Mouse (Mus musculus) monocyte, adult 2 months (primary cell): ENCODE data around the gene Zfp68.
"Not testable (repeated sequence)": the region's sequence is repeated elsewhere in the genome, so short reads cannot be mapped to it uniquely, and the experiment has no call there.

Experiments used
- DNase-seq, 2 experiments: peaks; one replicate each; pipeline ENCODE4 v3.0.0; 2022; ENCODE audit warnings: low spot score in 2 of 2, low read depth in 1 of 2

Zfp68 gene

DNA sequence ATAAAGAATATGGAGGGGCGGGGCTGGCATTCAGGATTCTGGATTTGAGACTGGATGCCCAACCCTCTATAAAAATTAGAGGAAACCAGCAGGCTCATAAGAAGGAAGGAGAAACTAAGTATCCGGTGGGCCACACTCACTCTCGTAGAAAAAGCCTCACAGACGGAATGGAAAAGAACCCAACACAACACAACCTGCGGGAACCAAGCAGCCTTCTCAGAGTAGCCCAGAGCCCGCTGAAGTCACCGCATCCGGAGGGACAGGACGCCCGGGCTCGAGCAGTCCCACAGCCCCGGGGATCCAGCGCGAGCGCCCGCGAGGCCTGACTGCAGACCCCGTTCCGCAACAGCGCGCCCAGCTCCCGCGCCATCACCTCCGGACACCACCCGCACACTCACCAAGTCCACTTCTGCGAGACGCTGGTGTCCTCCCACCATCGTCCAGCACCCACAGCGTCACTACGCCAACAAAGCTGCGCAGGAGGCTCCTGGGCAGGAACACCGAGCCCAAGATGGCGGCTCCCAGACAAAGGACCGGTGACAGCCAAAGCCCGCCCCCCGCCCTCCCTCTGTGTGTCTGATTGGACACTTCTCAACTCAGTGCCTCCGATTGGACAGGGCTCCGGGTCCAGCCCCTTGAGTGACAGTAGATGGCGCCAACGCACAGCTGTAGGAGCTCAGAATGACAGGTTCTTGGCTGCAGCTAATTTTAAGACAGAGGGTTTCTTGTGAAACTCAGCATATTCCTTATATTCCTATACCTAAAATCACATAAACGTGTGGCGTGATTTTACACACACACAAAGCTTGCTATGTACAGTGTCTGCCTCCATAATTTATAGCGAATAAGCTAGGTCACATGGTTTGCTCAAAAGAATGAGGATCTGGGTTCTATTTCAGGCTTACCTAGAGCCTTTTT is at the start of gene Zfp68:
Gene Zfp68, minus strand, starts transcription at position 551 of the 918 bp plus-strand sequence.
- DNase-seq: peak; percentile 77 to 81

DNA sequence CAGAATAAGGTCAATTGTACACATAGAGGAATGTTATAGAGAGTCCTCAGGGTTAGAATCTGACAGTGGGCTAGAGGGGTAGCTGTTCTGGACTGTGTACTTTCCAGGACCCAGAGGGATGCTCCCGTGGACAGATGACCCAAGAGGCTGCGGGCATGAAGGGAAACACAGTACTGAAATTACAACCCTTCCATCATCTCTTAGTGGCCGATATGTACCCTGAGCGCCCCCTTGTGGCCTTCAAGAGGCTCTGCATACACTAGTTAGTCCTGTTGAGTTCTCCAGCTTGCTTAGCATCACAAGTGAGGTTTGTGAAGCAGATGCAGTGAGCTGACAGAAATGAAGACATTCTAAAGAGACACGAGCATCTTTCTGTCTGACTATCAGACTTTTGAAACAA is 39.4 kb upstream of the Zfp68 start:
- DNase-seq: no peak

DNA sequence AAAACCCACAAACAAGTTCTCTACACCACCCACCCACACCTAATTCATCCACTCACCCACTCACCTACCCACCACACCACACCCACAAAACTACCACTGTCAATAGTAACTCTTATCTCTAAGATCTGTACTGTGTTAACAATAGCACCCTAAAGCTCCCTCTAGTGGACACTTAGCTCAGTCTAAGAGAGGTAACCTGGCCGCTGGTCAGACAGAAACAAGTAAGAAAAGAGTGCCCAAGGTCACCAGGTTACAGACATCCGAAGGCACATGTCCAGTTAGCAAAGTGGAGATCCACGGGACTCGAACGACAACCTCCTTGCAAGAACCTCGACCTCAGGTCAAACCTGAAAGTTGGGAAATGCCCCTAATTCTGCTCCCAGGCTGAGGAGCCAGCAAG is 38.3 kb upstream of the Zfp68 start:
- DNase-seq: peak in 1 of 2 experiments; percentile 9

DNA sequence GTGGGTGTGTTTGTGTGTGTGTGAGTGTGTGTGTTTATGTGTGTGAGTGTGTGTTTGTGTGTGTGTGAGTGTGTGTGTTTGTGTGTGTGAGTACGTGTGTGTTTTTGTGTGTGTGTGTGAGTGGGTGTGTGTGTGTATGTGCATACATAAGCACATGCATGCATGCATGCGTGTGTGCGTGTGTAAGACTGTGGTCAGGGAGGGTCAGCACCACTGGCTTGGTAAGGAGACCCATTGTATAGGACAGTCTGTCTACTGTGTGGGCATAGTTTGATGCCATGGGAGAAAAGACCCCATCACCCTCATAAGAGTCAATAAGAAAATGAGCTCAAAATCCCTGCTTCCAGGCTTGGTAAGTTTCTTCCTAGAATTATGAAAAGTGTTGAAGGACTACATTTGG is 37.8 kb upstream of the Zfp68 start:
- DNase-seq: no peak

DNA sequence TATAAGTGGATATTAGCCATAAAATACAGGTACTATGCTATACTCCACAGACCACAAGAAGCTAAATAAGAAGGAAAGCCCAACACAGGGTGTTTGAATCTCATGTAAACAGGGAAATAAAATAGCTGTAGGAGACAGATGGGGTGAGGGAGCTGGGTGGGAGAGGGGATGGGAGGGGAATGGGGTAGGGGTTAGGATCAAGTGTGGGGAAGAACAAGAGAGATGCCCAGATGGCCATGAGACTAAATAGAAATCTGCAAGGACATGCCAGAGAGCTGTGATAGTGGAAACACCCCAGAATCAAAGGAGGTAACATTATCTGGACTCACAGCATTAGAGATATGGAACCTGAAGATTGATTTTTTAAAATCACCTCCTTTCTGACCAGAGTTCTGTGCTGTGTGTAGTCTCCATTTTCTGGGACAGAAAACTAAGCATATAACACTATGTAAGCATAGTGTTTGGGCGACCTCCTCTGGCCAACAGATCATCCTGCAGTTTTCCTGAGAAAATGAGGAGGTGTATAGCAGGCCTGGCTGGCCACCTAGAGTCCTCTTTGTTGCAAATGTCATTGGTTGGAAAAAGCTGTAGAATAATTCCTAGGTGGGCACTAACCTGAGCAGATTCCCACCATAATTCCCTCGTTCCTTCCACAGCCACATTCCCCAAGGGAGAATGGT is 37.1 kb upstream of the Zfp68 start:
- no peak for DNase-seq

DNA sequence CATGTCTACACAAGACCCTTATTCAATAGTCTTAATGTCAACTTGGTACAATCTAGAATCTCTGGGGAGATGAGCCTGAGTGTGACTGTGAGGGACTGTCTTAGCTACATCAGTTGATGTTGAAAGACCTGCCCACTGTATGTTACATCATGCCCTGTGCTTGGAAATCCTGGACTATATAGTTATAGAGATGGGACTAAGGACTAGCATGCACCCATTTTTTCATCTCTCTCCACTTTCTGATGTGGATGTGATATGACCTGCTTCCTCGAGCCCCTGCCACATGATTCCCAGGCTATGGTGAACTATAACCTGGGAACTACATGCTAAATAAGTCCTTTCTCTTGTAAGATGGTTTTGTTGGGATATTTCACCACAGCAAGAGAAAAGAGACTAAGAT is 33.4 kb upstream of the Zfp68 start:
- no peak for DNase-seq

DNA sequence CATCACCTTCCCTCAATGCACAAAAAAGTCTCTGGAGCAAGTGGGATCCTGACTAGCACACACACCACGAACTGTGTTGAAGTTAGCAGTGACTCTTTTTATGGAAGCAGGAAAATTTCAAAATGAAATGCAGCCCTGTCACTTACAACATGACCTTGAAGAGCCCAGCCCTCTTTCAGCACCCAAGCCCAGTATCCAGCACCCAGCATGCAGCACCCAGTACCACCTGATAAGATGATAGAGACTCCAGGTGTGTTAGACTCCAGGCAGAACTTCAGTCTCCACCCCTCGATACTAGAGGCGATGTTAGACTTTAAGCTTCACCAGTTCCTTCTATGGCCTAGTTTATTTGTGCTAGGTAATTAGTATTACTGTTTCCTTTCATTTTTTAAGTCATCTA is 22.2 kb upstream of the Zfp68 start:
- DNase-seq: no peak

DNA sequence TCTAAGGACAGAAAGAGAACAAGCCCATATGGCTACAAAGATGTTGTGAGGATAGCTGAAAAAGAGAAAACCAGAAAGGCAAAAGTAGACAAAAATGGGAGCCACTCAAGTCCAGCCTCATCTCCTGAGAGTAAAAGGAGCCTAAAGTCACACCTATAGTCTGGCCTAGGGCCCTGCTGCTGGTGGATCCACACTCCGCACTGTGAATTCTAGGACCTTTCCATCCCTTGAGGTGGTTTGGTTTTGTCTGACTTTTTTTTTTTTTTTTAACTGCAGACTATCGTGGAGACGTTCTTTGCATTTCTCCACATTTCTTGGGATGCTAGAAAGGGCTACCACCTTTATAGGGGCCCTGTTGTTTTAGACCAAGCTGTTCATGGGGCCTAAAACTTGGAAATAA is 21.5 kb upstream of the Zfp68 start:
- DNase-seq: no peak

DNA sequence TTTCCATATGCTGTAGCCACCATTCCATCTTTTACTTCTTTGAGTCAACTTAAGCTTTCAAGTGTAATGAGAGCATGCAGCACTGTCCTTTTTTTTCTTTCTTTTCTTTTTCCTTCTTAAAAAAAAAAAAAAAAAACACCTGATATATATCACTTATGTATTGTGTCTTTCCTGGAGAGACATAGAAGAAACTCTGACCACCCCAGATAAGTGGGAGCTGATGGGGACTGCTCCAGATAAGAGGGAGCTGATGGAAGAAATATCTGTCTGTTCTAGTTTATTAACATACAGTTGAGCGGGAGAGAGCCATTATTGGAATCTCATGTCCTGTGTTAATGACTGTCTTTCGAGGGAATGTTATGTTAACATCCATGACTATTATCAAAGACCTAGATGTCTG is 16.9 kb upstream of the Zfp68 start:
- no peak for DNase-seq

DNA sequence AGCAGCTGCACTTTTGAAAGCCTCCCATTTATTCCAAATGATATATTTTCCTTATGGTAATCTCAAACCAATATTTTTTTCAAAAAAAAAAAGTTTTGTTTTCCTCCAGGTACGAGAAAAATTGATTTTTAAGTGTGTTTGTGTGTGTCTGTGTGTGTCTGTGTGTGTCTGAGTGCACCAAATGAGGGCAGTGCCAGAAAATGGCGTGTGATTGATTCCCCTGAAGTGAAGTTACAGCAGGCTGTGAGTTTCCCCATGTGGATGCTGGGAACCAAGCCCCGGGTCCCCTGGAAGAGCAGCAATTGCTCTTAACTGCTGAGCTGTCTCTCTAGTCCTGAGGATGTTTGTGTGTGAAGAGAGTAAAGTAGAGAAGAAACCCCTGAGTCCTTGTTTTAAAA is 3.9 kb upstream of the Zfp68 start:
- DNase-seq: no peak

DNA sequence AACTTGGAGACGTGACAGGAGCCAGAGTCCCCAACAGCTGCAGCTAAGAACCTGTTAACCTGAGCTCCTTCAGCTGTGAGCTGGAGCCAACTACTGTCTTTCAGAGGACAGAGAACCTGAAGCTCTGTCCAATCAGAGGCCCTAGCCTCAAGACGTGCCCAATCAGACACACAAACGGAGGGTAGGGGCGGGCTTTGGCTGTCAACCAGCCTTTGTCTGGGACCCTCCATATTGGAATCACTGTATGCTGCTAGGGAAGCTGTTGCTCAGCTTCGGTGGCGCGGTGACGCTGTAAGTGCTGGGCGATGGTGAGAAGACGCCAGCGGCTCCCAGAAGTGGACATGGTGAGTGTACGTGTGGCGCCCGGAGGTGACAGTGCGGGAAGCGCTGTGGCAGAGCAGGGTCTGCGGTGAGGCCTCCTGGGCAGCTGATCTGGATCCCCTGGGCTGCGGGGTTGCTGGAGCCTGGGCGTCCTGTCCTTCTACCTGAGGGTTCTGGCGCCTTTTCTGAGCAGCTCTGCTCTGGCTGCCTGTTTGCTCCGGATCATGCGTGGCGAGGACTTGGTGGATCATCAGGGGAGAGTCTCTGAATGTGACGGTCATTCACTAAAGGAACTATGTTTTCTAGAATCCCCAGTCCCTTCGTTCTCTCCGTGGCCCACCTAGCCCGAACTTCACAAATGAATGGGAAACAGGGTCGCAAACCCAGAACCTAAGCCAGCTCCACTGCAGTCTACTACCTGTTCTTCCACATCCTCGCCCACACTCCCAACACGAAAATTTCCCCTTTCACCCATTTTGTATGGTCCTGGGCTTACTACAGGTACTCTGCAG is 3.3 kb upstream of the Zfp68 start, which contains the start of gene A430033K04Rik:
Gene A430033K04Rik, plus strand, starts transcription at position 215 of the 833 bp plus-strand sequence.
- peak; percentile 59 to 81 for DNase-seq

DNA sequence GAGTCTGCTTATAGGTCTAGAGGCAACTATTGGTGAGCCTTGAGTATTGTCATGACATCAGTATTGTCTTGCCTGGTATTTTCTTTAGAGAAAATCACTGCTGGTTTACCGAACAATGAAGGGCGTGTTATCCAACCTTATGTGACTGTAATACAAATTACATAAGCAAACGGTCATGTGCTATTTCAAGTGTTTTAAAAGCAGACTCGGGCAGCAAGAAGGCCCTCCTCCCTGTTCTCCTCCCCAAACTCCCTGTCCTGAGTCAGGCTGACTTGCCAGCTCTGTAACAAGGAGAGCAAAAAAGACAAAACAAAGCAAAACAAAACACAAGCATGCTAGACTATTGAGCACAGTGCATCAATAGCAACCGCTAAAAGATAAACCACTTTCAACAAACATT is 1.3 kb upstream of the Zfp68 start:
- DNase-seq: no peak

DNA sequence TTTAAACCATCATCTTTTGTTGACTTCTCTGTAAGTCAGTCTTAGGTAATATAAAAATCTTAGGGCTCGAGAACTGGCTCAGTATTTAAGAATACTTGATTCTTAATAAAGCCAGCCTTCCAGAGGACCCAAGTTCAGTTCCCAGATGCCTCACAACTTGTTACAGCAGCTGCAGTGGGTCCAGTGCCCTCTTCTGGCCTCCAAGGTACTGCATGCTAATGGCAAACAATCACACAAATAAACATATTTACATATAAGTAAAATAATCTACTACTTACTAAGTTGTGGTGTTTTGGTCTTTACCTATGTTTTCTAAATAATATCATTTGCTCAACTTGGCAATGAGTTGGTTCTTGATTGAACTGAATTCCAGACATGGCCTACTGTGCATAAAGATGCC is 1.2 kb downstream of the Zfp68 start:
- DNase-seq: no peak

DNA sequence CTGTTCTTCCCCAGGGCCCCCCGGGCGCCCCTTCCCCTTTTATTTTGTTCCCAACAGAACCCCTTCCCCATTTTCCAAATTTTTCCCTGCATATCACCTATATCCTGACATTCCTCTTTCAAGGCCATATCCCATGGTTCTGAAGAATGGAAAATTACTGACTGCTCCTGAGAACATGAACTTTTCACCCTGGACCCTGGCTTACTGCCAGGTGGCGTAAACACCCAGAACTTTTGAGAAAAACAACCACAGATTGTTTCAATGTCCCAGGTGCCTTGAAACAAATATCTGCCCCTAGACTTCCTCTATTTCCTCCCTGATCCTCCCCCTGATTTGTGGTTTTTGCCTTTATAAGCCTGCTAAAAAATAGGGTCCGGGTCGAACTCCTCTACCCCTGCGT is 32.2 kb downstream of the Zfp68 start:
- DNase-seq: no peak

DNA sequence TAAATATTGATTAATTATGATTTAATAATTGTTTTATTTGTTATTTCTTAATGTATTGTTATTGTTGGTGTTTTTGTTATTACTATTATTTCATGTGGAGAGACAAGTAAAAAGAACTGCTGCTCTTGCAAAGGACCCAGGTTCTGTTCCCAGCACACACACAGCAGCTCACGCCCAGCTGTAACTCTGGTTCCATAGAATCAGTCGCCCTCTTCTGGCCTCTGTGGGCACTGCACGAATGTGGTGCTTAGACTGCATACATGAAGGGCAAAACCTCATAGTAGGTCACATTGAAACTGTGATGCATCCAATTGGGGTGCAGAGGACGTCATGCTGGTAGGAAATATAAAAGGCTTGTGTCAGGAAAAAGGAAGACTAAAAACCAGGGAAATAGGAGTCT is 47.9 kb downstream of the Zfp68 start:
- DNase-seq: no peak

DNA sequence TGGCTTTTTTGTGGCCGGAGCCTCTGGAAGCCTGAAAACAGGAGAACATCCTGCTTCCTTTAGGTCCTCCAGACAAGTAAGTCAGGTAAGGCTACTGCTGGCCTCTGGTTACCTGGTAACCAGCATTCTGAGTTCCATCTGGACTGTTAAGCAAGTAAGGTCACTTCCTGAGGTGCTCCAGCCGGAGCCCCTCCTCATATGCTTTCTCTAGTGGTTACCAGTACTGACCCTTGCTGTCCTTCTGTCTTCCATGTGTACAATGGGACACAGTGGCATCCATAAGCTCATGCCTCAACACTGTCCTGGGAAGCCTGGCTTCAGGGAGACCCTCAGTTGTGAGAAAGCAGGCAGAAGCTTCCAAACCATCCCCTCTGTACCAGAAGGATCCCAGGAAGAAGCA is 54.9 kb downstream of the Zfp68 start, which contains the start of gene 1700123K08Rik:
Gene 1700123K08Rik, minus strand, starts transcription at position 101 of the 400 bp plus-strand sequence.
- not testable (repeated sequence) for DNase-seq
